Mouse (Mus musculus) brown adipose tissue, adult 24 weeks (tissue): ENCODE results near the gene Tln2. TPM values are rescaled to one million over a fixed set of nuclear protein-coding genes. Genes with fewer than 3 reads are reported as not detected.

Experiments used
- H3K27ac ChIP-seq: fragments of 200-500 bp; replicated peaks from 2 replicates; pipeline ENCODE4 v1.5.1; 2012; ENCODE audit warnings: low read depth, mild to moderate bottlenecking, low read length
- H3K4me1 ChIP-seq: fragments of 200-500 bp; 2 replicates; pipeline ENCODE4 v1.6.1; 2012; ENCODE audit warnings: low read length, mixed read lengths; ENCODE audit not compliant: control insufficient read depth, insufficient read depth, insufficient read length
- H3K4me3 ChIP-seq: fragments of 200-500 bp; 2 replicates; pipeline ENCODE4 v1.5.1; 2012; ENCODE audit warnings: low read depth, mild to moderate bottlenecking, low read length, moderate library complexity; ENCODE audit not compliant: insufficient read depth
- polyA plus RNA-seq: library from polyadenylated mRNA; stranded (reverse); fragments of >200 nt; gene quantifications from 2 replicates; pipeline ENCODE4 v1.2.4, GENCODE M21; 2012; ENCODE audit not compliant: missing spikeins, insufficient read depth, insufficient read length

Tln2 gene
- polyA plus RNA-seq, 1 experiment, result 12.0 TPM

- H3K4me3 ChIP-seq, result no peak overlapping the region
- H3K27ac ChIP-seq, result no peak overlapping the region
- no peaks in the 10 kb centered on the region for H3K4me1 ChIP-seq
Observed at GRCm38 (mm10) chr9:67214191-67214985, 345.1 kb downstream of the Tln2 start.

DNA sequence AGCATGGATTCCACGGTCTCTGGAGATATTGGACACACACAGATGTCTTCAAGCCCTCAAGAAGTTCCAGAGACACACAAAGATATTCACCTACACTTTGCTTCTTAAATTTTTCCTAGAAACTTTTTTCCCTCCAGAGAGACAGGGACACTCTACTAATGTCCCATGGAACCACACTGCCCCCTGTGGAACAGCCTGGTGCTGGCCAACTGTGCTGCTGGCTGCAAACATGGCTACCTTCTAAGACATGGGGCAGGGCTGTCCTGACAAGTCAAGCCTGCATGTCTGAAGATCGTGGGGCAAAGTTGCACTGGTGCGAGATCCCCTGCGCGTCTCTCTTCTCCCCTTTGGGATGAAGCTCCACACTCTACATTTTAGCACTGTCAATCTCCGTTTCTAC, 346.2 kb downstream of the Tln2 start:
- no peaks in the 10 kb centered on the region for H3K4me1 ChIP-seq
- no peak overlapping the region for H3K4me3 ChIP-seq
- H3K27ac ChIP-seq, result no peak overlapping the region

- Histone ChIP-seq H3K4me1 (no peaks in the 10 kb centered on the region), H3K27ac (no peak overlapping the region), H3K4me3 (no peak overlapping the region)
Observed at GRCm38 (mm10) chr9:67211220-67211619, 348.3 kb downstream of the Tln2 start.

GRCm38 (mm10) chr9:67209451-67209850, 350.1 kb downstream of the Tln2 start:
- H3K4me1 ChIP-seq, result no peaks in the 10 kb centered on the region
- H3K27ac ChIP-seq, result no peak overlapping the region
- H3K4me3 ChIP-seq, result no peak overlapping the region

DNA sequence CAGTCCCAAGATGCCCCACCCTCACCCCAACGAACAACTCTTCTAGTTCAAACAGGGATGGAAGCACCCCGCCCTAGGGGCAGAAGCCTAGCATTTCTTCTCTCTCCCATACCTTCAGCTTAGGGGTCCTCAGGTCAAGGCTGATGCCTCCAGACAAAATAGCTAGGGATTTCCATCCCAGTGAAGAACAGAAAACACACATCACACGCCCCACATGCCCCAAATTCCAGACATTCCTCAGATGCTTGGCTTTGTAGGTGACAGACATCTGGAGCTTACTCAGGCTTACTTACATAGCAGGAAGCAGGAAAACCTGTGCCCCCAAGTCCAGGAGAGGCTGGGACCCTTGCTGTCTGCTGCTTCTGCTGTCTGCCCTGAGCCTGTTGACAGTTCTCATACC, 351.1 kb downstream of the Tln2 start:
- H3K4me1 ChIP-seq, result no peaks in the 10 kb centered on the region
- H3K27ac ChIP-seq, result no peak overlapping the region
- H3K4me3 ChIP-seq, result no peak overlapping the region

GRCm38 (mm10) chr9:67205175-67205574, 354.3 kb downstream of the Tln2 start:
- H3K4me3 ChIP-seq, result no peak overlapping the region
- no peak overlapping the region for H3K27ac ChIP-seq
- H3K4me1 ChIP-seq, result no peaks in the 10 kb centered on the region

GRCm38 (mm10) chr9:67196609-67197008, 362.9 kb downstream of the Tln2 start:
- Histone ChIP-seq H3K4me1 (no peaks in the 10 kb centered on the region), H3K4me3 (no peak overlapping the region)

GRCm38 (mm10) chr9:67195306-67195705, 364.2 kb downstream of the Tln2 start:
- no peak overlapping the region for H3K4me3 ChIP-seq
- no peak overlapping the region for H3K27ac ChIP-seq
- H3K4me1 ChIP-seq, result no peaks in the 10 kb centered on the region

More at GRCm38 (mm10) chr9:67196609-67197008, 362.9 kb downstream of the Tln2 start:
- H3K27ac ChIP-seq, result no peak overlapping the region

DNA sequence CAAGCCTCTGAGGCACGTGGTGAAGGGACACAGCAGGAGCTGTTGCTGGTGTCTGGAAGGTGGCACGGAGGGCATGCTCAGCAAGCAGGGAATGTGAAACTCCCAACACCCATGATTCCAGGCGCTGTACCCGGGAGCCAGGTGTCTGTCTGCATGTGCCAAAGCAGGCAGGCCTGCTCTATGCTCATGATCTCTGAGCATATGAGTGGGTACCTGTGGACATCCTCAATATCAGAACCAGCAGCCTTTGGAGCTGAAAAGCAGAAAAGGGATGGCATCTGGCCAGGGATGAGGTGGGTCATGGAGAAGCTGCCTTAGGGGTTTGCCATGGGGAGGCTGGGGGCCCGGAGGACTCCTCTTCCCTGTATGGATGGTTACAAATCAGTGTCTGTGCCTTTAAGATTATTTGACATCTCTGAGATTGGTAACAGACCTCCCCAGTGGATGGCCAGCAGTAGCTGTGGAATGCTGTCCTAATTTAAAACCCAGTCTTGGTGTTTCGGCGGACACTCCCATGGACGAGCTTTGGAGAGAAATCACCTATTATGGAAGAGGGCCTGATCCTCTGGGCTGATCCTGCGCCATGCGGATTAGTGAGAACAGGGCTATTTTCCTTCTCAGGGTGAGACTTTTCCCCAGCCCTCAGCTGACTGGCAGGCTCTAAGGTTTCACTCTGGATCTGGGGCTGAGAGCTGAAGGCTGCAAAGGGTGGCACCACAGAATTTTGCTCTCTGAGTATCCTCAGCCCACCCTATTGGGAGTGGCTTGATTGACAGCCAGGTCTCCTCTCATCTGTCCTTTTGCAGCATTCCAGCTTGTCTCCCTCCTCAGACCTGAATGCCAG, 367.8 kb downstream of the Tln2 start:
- Histone ChIP-seq H3K4me3 (no peak overlapping the region), H3K27ac (no peak overlapping the region), H3K4me1 (no peaks in the 10 kb centered on the region)

- no peak overlapping the region for H3K27ac ChIP-seq
- H3K4me3 ChIP-seq, result no peak overlapping the region
- no peaks in the 10 kb centered on the region for H3K4me1 ChIP-seq
Observed at GRCm38 (mm10) chr9:67187686-67188085, 371.8 kb downstream of the Tln2 start.

GRCm38 (mm10) chr9:67187182-67187581, 372.3 kb downstream of the Tln2 start:
- no peak overlapping the region for H3K4me3 ChIP-seq

DNA sequence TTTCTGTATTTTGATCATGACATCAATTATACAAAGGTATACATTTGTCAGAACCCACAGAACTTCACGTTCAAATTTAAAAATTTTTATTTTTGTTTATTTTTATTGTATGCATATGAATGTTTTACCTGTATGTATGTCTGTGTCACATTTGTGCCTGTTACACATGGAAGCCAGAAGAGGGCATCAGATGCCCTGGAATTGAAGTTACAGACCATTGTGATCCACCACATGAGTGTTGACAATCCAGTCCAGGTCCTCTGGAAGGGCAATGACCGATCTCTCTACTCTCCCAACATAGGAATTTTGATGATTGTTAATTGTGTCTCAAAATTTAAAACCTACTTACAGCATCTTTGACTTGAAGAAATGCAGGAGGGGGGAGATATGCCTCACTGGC, 374.9 kb downstream of the Tln2 start:
- no peak overlapping the region for H3K4me3 ChIP-seq
- H3K4me1 ChIP-seq, result no peaks in the 10 kb centered on the region
- no peak overlapping the region for H3K27ac ChIP-seq

More at GRCm38 (mm10) chr9:67187182-67187581, 372.3 kb downstream of the Tln2 start:
- H3K27ac ChIP-seq, result no peak overlapping the region
- no peaks in the 10 kb centered on the region for H3K4me1 ChIP-seq

DNA sequence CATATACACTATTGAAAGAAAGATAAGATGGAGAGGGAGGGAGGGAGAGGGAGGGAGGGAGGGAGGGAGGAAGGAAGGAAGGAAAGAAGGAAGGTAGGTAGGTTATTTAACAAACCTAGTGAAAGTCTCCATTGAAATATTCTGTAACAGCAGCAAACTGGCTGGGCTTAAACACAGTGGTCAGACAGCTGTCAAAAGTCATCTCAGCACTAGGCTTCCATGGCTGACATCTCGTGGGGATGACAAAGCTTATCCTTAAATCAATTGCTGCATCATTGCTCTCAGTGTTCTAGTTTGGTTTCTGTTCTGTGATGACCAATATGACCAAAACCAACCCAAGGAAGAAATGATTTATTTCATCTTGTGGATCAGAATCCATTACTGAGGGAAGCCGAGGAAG, 376.0 kb downstream of the Tln2 start:
- no peak overlapping the region for H3K4me3 ChIP-seq
- H3K27ac ChIP-seq, result no peak overlapping the region
- no peaks in the 10 kb centered on the region for H3K4me1 ChIP-seq

DNA sequence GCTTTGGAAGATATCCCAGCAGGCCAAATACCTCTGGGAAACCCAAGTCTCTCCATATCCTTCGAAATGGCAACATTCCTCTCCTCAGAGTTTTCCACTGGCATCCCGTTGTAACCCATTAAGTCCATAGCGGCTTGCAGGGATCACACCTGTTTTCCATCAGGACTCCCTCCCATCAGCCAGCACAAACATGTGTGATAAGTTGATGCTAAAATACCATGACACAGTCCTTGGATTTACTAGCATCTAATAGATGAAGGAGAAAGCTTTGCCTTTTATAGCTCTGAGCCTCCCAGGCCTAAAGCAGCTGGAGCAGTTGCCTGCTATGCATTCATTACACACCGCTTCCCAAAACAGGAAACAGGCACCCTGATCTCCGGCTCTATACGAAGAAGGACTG, 377.5 kb downstream of the Tln2 start:
- Histone ChIP-seq H3K27ac (no peak overlapping the region), H3K4me3 (no peak overlapping the region), H3K4me1 (no peaks in the 10 kb centered on the region)

DNA sequence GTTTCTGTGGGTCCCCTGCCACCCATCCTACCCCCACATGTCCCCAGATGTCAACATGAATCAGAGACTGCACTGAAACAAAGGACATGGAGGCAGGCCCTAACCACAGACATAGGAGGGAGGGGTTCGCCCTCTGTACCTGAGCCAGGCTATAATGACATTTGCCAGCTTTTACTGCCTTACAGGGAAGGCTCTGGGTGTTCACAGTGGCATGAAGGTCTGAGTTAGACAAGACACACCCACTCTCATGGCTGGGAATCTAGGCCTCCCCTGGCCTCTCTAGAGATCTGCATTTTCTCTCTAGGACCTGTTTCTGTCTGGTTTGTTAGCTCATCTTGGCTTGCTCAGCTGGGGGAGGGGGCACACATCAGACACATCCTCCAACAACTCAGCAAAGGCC, 380.8 kb downstream of the Tln2 start:
- H3K4me3 ChIP-seq, result no peak overlapping the region
- no peaks in the 10 kb centered on the region for H3K4me1 ChIP-seq
- H3K27ac ChIP-seq, result no peak overlapping the region

GRCm38 (mm10) chr9:67178203-67178602, 381.3 kb downstream of the Tln2 start:
- Histone ChIP-seq H3K4me3 (no peak overlapping the region), H3K4me1 (no peaks in the 10 kb centered on the region), H3K27ac (no peak overlapping the region)
